Mouse (Mus musculus) CH12.LX (cell line): ENCODE results near the gene Syndig1.

Experiments used
- CTCF ChIP-seq, 2 experiments: IDR thresholded peaks in 1 of 2; conservative IDR thresholded peaks in 1 of 2; 2 replicates each; pipeline ENCODE4 v1.5.1; 2011 to 2012; ENCODE audit warnings: low read depth in 2 of 2, low read length in 2 of 2, improper control_type of control experiment in 1 of 2, inconsistent platforms in 1 of 2, mild to moderate bottlenecking in 1 of 2, moderate library complexity in 1 of 2
- EP300 ChIP-seq: IDR thresholded peaks from 2 replicates; pipeline ENCODE4 v1.6.1; 2011; ENCODE audit warnings: low read length, improper control_type of control experiment
- MEF2A ChIP-seq: IDR thresholded peaks from 2 replicates; pipeline ENCODE4 v1.6.1; 2014; ENCODE audit warnings: low read depth, mild to moderate bottlenecking, inconsistent platforms, low read length, improper control_type of control experiment, borderline replicate concordance
- NELFE ChIP-seq: IDR thresholded peaks from 2 replicates; pipeline ENCODE4 v1.6.1; 2011; ENCODE audit warnings: low read depth, low read length, improper control_type of control experiment
- POLR2A ChIP-seq: IDR thresholded peaks from 2 replicates; pipeline ENCODE4 v1.6.1; 2011; ENCODE audit warnings: low read depth, mild to moderate bottlenecking, improper control_type of control experiment, low read length
- ZC3H11A ChIP-seq: IDR thresholded peaks from 2 replicates; pipeline ENCODE4 v1.6.1; 2012; ENCODE audit warnings: low read depth, mild to moderate bottlenecking, inconsistent platforms, low read length, improper control_type of control experiment

- TF ChIP-seq NELFE, result no peak
- no peak for TF ChIP-seq ZC3H11A
- TF ChIP-seq EP300, result no peak
- TF ChIP-seq CTCF (conservative IDR thresholded peaks at IDR 0.05 in 1 of 2, IDR thresholded peaks at IDR 0.05 in 1 of 2; ENCODE audit: low read depth in 2 of 2, low read length in 2 of 2), result no peak
- TF ChIP-seq POLR2A, result no peak
- TF ChIP-seq MEF2A, result no peak
These were observed 104.4 kb downstream of the Syndig1 start for GRCm38 (mm10) chr2:149933247-149933898.
